Mouse (Mus musculus): Measurements from ENCODE around the gene Mrnip. TPM values are rescaled to one million over a fixed set of nuclear protein-coding genes. Genes with fewer than 3 reads are reported as not detected.

Mrnip gene
- total RNA-seq, 2 experiments from 2014 or later = 6.3 to 7.5 TPM

DNA sequence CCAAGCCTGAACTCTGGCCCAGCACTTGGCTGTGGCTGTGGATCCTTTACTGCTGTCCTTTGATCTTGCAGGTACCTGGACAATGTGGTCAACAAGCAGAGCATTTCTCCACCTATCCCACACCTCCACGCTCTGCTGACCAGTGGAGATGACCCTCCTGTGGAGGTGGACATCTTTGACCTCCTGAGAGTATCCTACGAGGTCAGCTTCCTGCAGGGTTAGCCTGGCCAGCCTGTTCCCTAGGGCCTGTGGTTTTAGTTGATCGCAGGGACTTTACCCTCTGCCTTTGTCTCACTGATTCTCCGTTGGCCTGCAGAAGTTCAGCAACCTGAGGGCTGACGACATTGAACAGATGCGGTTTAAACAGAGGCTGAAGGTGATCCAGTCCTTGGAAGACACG is 15.9 kb upstream of the Mrnip start:
- DNase-seq = no peak

DNA sequence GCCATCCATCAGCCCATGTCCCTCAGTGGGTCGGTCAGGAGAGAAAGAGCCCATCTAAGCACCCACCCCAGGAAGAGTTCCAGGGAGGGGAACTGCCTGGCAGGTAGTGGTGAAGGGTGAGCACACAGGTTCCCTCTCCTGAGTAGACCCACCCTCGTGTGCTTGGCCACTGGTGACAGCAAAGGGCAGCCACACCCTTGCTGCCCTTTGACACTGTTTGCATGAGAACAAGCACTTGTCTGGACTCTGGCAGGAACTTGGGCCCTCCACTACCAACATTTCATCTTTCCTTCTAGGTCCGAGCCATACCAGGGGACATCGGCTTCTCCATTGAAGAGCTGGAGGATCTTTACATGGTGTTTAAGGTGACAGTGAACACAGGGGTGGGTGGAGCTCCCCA is 14.9 kb upstream of the Mrnip start:
- DNase-seq = no peak

DNA sequence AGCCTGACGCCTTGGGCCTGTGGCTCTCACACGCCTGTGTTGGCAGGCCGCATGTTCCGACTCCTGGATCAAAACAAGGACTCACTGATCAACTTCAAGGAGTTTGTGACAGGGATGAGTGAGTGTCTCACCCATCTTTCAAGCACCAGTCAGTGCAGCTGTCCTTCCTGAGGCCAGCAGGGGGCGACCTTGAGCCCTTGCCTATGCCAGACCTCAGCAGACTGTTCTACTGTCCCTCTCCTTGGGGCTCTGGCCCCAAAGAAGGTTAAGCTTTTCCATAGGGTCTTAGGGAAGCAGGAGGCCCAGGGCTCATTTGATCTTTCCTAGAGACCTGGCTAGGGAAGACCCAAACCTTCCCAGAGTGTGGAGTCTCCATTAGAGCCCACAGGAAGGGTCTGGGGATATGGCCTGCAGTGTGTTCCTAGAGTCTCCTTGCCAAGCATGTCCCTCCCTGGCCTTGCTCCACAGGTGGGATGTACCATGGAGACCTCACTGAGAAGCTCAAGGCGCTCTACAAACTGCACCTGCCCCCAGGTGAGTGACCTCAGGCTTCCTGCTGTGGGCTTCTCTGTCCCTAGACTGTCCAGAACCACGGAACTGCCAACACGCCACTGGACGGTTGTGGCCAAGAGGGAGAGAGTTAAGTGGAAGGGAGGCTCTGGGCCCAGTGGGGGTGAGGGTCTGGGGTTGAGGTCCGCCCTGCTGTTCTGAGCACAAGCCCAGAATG is 12.5 kb upstream of the Mrnip start:
- DNase-seq = peak; percentile 68

DNA sequence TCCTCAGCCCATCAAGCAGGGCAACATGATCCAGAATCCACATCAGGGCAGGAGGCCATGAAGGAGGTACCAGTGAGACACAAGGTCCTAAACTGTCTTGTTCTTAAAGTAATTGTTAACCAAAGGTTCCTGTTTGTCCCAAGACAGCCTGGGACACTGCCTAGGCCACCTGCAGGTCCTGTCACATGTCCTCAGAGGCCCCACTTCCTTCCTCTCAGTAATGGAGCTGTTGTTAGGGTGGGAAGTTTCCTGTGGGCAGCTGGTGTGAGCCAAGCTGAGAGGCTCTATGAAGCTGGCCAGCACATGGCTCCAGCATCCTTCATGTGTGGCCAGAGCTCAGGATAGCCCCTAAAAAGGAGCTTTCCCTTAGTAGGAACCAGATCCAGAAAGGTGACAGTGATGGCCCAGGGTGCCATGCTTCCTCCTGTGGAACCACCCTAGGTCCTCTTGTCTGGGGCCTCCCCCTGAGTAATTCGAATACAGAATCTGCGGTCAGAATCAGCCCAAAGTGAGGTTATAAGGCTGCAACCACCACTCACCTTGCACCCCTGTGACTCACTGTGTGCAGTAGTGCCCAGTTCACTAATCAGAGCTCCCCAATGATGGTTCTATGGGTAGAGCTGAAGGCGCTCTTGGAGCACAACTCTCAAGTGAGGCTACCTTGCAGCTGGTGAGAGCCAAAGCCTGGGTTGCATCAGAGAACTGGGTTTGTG is 11.8 kb upstream of the Mrnip start:
- no peak for DNase-seq

DNA sequence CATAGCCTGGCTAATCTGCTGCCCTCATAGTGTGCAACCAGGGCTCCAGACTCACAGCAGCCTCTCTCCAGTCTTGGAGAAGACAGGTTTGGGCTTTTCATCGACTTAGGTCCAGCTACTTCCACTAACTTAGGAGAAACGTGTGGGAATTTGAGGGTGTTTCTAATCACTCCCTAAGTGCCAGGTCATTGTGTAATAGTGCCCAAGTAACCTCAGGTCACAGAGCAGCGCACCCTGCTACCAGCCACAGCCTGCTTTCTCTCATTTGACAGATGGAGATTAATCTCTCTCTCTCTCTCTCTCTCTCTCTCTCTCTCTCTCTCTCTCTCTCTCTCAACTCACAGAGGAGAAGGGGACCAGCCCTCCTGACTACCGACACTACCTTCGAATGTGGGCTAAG is 5.9 kb upstream of the Mrnip start:
- no peak for DNase-seq

DNA sequence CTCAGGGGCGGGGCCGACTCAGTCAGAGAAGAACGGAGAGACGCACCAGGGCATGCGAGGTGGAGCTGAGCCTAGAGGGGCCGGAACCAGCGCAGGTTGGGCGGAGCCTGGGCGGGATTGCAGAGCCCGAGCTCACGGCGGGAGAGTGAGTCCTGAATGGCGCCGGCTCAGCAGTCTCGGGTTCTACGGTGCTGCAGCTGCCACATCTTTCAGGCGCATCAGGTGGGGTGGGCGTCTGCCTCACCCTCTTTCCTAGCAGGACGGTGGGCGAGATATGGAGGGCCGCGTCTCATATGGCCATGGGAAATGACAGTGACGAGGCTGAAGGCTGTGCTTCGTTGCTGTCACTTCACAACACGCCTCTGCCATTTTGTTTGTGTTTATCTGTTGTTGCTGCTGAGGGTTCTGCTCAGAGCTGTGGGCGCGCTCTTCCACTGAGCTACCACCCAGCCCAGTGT is 515 bp downstream of the Mrnip start:
- peak; percentile 95 for DNase-seq

DNA sequence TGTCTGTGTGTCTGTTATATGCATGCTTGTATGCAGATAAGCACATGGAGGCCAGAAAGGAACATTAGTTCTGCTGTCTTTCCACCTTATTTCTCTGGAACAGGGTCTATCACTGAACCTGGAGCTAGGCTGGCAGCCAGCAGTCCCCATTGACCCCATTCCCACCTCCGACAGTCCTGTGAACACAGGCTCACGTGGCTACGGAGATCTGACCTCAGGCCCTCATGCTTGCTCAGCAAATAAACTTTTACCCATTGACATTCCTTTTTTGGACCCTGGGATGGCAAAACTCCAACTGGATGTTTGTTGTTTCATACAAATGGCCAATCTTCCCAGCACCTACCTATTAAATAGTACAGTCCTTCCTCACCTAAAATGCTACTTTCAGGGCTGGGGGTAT is 2.1 kb downstream of the Mrnip start:
- DNase-seq = no peak

DNA sequence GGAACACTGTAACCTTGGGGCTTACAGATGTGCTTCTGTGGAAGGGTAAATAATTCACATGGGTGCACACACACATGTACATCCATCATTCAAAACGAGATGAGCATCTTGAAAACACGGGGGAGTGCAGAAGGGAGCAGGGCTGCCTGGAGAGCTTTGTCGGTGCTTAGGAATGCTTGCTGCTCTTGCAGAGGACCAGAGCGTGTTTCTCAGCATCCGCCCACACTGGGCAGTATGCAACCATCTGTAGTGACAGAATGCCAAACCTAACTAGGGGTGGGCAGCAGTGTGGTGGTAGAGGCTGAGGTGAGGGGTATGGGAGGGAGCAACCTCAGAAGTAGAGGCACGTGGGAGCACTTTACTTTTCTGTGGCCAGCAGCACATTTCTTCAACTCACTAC is 2.9 kb downstream of the Mrnip start:
- DNase-seq = no peak

DNA sequence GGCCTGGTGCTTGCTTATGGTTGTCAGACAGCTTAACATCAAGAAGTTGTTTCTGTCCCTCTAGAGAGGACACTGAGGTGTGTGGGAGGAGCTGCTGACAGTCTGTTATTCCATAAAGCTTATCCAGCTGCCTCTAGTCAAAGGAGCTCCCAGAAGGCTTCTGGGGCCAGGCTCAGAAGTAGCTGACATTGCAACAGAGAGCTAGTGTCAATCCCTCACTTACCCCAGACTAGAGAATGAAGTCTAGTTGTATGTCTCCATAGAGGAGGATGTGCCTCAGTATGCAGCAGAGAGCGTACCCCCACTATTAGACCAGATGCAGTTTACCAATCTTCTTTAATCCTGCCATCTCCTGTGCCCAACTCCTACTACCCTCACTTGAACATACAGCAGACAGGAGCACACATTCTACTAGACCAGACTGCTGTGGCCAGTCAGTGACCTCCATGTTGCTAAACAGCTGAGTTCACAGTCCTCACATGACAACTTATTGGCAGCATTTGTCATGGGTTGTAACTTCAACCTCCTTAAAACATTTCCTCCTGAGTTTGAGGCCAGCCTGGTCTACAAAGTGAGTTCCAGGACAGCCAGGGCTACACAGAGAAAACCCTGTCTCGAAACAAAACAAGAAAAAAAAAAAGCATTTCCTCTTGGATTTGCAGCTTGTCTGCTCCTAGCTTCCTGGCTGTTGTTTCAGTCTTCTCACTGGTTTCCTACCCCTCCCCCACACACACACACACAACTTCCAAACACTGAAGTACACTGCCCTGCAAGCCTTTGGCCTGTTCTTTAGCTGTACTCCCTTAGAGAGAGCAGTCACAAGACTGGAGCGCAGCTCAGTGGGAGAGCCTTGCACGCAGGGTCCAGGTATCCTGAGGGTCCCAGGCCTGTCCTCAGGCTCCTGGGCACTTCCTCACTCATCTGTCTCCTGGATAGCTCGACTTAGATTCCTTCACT is 4.6 kb downstream of the Mrnip start:
- DNase-seq = no peak

DNA sequence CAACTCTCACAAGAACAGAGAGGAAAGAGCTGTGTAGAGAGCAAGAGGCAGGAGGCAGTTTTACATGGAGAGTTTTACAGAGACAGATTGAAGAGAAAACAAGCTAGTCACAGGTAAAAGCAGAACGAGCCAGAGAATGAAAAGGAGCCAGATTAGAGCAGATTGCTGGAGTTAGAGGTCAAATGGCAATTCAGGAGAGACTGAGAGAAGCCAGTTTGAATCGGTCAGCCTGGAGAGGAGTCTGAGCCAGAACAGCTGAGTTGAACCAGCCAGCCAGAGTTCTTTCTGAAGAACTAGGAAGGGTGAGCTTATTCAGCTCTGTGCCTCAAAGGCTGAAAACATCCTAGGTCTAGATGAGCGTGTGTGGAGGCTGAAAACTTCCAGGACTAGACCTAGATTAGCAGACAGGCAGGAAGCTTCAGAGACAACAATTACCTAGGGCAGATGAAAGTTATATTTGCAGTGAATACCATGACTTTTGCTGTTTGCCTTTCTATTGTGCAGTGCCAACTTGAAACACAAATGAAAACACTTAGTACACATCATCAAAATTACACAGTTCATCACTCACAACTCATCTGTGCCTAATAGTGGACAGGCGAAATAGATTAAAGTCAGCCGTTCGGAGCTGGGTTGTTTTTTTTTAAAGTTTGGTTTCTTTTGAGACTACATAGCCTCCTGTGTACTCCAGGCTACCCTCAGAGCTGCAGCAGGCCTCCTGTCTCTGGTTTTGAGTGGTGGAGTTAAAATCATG is 6.4 kb downstream of the Mrnip start:
- DNase-seq = no peak

DNA sequence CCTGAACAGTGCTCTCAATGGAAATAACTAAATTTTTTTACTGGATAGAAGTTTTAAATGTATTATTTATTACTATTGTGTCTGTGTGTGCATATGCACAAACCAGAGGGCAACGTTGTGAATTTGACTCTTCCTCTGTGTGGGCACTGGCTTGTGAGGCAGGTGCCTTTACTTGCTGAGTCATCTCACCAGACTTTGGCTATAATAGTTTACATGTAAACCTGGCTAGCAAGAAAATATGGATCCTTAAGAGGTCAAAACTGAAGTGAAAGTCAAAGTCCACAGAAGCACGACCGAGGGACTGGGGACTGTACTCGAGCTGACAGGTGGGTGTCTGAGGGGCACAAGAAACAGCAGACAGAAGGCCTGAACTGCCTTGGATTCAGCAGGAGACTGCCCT is 8.5 kb downstream of the Mrnip start:
- DNase-seq = no peak

DNA sequence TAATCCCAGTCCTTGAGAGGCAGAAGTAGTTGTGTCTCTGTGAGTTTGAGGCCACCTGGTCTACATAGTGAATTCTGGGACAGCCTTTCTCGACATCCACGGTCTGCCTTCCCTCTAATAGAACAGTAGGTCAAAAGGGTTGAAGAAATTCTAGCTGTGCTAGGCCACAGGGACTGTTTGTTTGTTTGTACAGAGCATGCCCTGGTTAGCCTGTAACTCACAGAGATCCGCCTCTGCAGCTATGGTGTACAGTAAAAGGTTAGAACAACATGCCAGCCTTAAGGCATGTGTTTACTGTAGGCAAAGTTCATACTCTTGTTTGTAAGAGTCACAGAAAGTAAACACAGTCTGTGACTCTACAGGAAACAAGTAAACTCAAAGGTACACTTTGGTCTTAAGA is 10.5 kb downstream of the Mrnip start:
- no peak for DNase-seq

DNA sequence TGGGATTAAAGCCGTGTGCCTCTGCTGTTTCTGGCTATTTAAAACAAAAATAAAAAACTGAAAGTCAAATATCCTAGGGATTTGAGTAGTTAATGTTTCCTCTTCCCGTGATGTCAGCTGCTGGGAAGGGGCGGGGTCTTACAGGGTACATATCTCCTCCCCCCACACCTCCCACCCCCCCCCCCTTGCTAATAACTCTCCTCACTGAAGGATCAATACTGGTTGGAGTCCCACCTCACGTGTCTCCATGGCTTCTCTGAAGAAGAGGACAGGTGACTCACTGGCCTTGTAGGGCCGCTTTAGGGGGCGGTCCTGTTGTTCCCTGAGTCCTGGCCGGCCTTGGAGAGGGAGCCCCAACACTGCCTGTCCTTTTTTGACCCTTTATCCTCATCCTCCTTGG is 14.4 kb downstream of the Mrnip start:
- DNase-seq = no peak

DNA sequence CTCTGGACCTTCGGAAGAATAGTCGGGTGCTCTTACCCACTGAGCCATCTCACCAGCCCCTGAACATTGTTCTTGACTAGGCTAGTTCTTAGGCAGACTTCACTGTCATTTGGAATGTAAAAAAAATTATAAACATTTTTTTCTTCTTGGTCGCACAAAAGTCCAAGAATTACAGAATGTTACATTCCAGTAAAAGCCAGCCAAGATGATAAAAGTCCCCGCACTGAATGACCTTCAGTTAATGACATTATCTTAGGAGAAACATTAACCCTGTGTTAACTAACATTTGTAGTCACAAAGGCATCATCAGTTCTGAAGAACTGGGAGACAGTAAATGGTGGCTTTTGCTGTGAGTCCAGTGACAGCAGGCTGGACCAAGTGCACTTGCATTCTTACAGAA is 16.1 kb downstream of the Mrnip start:
- no peak for DNase-seq

DNA sequence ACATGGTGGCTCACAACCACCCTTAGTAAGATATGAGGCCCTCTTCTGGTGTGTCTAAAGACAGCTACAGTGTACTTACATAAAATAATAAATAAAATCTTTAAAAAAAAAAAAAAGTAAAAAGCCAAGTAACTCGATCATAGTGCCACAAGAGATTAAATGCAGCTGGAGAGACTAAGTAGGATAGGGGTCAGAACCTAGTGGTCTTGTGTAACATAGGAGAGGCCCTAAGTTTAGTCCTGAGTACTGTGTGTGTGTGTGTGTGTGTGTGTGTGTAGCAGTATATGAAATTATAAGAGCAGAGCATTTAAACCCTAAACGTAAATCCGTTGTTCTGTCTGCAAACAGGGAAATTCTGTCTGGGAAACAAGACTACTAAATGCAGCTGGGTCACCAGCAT is 18.0 kb downstream of the Mrnip start:
- DNase-seq = no peak

DNA sequence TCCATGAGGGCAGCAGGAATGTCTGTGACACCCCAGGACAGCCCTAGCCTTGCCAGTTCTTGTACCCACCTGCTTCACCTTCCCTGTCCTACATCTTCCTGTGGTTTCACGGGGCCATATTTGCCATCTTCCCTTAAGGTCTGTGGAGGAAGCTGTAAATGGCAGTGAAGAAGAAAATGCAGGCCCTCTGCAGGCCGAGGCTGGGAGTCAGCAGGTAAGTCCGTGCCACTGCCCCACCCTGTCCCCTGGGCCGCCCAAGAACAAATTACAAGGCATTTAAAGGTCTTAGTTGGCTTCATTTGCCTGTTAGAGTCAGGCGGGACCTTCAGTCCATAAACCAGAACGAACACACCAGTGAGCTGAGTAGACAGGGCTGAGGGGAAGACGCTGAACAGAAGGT is 19.8 kb downstream of the Mrnip start:
- no peak for DNase-seq

DNA sequence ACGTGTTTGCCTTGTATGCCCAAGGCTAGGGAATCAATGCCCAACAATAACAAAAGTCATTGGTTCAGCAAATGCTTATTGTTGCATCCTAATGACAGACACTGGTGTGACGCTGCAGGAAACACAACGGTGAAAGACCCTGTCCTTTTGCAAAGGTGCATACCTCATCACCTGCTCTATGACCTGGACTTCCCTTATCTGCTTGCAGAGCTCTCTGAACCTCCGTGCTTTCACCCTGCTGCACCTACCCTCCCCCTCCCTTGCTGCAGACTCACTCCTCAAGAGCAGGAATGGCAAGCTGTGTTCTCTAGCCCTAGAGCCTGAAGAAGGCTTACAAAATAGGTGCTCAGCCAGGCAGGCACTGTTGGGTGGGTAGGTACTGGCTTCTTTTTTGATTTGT is 20.5 kb downstream of the Mrnip start:
- no peak for DNase-seq

DNA sequence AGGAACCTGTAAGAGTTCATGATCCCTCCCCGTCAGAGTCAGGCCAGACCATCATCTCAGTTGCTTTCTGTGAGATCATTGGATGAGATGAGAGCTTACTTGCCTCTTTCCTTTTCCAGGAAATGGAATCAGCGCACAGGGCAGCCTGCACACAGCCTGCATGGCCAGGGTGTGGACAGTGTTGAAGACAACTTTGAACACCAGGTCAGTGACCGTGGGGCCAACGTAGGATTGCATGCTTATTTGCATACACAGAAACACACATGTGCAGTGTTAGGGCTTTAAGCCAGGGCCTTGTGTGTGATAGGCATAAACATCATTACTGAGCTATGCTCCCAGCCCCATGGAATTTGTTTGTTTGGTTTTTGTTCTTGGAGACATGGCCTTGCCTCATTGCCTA is 23.3 kb downstream of the Mrnip start:
- no peak for DNase-seq

DNA sequence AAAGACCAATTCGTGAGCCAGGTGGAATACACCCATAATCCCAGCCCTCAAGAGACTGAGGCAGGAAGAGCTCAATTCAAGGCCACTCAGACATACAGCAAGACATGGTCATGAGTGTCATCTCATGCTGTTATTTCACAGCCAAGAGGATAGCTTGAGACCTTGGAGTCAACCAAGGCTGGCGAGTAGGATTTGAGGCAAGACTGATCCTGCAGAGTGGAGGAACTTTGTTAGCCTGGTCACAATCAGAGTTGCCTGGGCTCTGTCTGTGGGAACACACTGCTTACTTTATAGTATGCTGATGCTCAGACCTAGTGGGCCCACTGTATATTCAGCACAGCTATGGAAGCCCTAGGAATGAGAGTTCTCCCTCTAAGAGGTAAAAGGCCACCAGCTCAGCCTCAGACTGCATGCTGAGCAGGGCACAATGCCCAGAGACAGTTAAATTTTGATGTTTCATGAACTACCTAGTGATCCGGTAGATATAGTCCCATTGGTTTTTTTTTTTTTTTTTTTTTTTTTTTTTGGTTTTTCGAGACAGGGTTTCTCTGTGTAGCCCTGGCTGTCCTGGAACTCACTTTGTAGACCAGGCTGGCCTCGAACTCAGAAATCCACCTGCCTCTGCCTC is 24.1 kb downstream of the Mrnip start:
- no peak for DNase-seq

DNA sequence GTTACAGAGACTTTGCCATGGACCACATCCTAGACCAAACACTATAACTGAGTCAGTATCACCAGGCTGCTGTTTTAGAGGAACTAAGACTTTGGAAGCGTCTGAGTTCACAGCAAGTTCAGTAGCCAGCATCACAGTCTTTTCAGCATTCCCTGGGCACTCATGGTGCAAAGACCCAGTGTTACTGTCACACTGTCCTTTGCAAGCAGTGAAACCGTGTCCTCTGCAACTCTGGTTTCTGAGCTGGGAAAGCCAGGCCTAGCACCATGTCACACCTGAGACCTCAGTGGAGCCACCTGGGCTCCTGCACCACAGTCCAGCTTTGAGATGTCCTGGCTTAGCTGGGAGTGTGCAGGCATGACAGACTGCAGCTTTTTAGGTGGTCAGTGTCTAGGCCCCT is 24.7 kb downstream of the Mrnip start:
- DNase-seq = no peak

DNA sequence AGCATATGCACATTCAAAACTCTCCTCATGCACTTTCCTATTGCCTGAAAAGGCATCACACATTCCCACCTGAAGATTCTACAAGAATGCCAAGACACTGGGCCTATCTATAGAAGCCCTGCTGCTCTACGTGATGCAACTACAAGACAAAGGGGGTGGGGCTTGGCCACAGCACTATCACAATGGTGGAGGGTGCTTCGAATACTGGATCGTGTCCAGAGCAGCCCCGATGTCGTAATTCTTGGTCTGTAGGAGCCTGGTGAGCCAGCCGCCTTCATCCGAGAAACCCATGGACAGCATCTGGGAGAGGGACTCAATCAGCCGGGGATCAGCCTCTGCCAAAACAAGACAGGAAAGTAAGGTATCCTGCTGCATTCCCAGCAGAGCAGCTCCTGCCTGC is 26.4 kb downstream of the Mrnip start:
- no peak for DNase-seq

DNA sequence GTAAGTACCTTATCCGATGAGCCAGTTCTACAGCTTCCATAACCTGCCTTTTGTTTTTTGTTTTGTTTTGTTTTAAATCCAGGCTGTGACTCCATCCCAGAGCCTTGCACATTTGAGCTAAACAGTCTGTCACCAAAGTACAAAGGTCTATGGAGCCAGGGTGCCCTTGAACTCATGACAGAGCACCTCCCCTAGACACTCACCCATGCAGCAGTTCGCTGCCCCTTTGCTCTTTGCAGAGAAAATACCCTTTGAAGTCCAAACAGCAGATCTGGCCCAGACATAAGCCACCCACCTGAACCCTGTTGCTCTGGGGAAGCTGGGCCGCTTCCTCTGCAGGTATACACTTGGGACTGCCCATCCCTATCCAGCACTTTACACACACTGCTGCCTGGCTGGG is 27.3 kb downstream of the Mrnip start:
- DNase-seq = no peak

Measured in gastrocnemius, postnatal 10 days (tissue).